ENCODE assay signal across 23 mouse cellular contexts in the genomic region with DNA sequence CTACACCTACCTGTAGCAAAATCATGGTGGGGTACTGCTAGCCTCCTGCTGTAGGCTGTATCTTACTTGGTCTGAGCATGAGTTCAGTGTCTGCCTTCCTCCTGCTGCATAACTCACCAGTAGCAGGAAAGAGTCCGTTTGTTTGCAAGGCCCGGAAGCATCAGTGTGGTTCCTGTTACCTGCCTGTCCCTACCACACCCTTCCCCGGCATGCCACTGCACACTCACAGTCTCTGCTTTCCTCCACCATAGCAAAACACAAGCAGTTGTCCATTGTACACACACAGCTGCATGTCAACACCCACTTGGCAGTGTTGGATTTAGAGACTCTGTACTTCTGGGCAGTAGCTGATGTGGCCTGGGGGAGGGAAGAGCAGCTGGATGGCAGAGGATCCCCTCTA.
A peak's percentile ranks its signal among the peaks of the same experiment; 100 is the strongest.
DNase-seq lines count a peak whose midpoint lies in the region; ATAC-seq and TF ChIP-seq lines count a peak whose summit lies in the region.
"Had no signal": no experiment of that assay in that cellular context is flagged by ENCODE, and none has a peak within 500 bp of the region (broad histone marks: within the 10 kb centered on the region; RNA-seq: fewer than 3 reads in every experiment).

No protein-coding gene starts in this region.

- H3K4me3 ChIP-seq in heart, embryonic 12.5 days, result no peak overlapping the region
- no peak overlapping the region for H3K4me3 ChIP-seq in liver, adult 2 months (ENCODE audit: insufficient read depth, low read depth, low read length)
- no peak overlapping the region for H3K4me3 ChIP-seq in liver, postnatal 0 days (ENCODE audit: low read depth, low read length)
- no peak overlapping the region for H3K4me3 ChIP-seq in stomach, embryonic 15.5 days (replicated peaks)
- no peak overlapping the region for H3K4me3 ChIP-seq in forebrain, embryonic 11.5 days (ENCODE audit: low read depth, low read length)
- H3K4me3 ChIP-seq in midbrain, embryonic 16.5 days (ENCODE audit: low read depth, low read length), result no peak overlapping the region
- H3K4me3 ChIP-seq: erythroblast, embryonic 14.5 days; myocyte; neural tube, embryonic 15.5 days had no signal

- WGBS in heart, embryonic 12.5 days, result 44% methylated on average over 3 of the region's 3 CpGs
- 56% methylated on average over 3 of the region's 3 CpGs for WGBS in liver, adult 2 months
- WGBS in liver, postnatal 0 days (ENCODE audit: insufficient replicate concordance), result 68% methylated on average over 3 of the region's 3 CpGs
- WGBS in stomach, embryonic 15.5 days, result 69% methylated on average over 3 of the region's 3 CpGs
- WGBS in forebrain, embryonic 11.5 days, result 95% methylated on average over 3 of the region's 3 CpGs
- 98% methylated on average over 3 of the region's 3 CpGs for WGBS in midbrain, embryonic 16.5 days

- no peak for TF ChIP-seq EP300 in liver, postnatal 0 days (IDR thresholded peaks at IDR 0.05; ENCODE audit: low read depth)

- no peak for TF ChIP-seq POLR2A in liver, adult 2 months (IDR thresholded peaks at IDR 0.05; ENCODE audit: extremely low read depth, insufficient read depth, low read length)

- H3K4me1 ChIP-seq in heart, embryonic 12.5 days (replicated peaks), result peaks cover 29% of the 10 kb centered on the region
- peaks cover 4% of the 10 kb centered on the region; the same call in 1 of the 2 replicates for H3K4me1 ChIP-seq in liver, adult 2 months (ENCODE audit: control insufficient read depth, insufficient read depth, low read length)
- H3K4me1 ChIP-seq in liver, postnatal 0 days (ENCODE audit: insufficient read depth), result peaks cover 2% of the 10 kb centered on the region; the same call in 1 of the 2 replicates
- 0 out of 2 replicates have a peak, but pooled peaks cover 4% of the 10 kb centered on the region for H3K4me1 ChIP-seq in stomach, embryonic 15.5 days
- no peaks in the 10 kb centered on the region for H3K4me1 ChIP-seq in forebrain, embryonic 11.5 days (replicated peaks; ENCODE audit: control insufficient read depth, insufficient read depth, low read length)
- no peaks in the 10 kb centered on the region for H3K4me1 ChIP-seq in midbrain, embryonic 16.5 days (ENCODE audit: control insufficient read depth, insufficient read depth, low read length)
- H3K4me1 ChIP-seq: neural tube, embryonic 15.5 days had no signal

- no peak for DNase-seq in heart, postnatal 25 days (ENCODE audit: low spot score)
- peak; percentile 25 for DNase-seq in liver, adult 2 months (ENCODE audit: extremely low read depth, low read depth, low spot score)
- no peak for DNase-seq in liver, postnatal 0 days
- DNase-seq in ZHBTc4 (ENCODE audit: low read depth, low spot score), result peak; percentile 51
- DNase-seq in forebrain, embryonic 11.5 days (ENCODE audit: low spot score), result no peak
- DNase-seq: adrenal gland, postnatal 36 days; cerebellum, adult 2 months; kidney, adult 8-10 months; kidney, postnatal 36 days; layer of hippocampus, adult 9-11 months; liver; thymus, postnatal 4 days had no signal

- peaks cover 11% of the 10 kb centered on the region for H3K9me3 ChIP-seq in heart, embryonic 12.5 days (replicated peaks)
- H3K9me3 ChIP-seq in liver, postnatal 0 days (ENCODE audit: low read length), result peaks cover 2% of the 10 kb centered on the region; the same call in 1 of the 2 replicates
- no peaks in the 10 kb centered on the region for H3K9me3 ChIP-seq in stomach, embryonic 15.5 days
- H3K9me3 ChIP-seq in forebrain, embryonic 11.5 days (ENCODE audit: control insufficient read depth, low read length), result no peaks in the 10 kb centered on the region
- H3K9me3 ChIP-seq in midbrain, embryonic 16.5 days (replicated peaks; ENCODE audit: control insufficient read depth, low read length, poor library complexity, severe bottlenecking), result 0 out of 2 replicates have a peak, but pooled peaks cover 2% of the 10 kb centered on the region
- H3K9me3 ChIP-seq: neural tube, embryonic 15.5 days had no signal

- no peaks in the 10 kb centered on the region for H3K27me3 ChIP-seq in heart, embryonic 12.5 days (replicated peaks)
- H3K27me3 ChIP-seq in liver, adult 2 months (ENCODE audit: control insufficient read depth, insufficient read depth, low read length), result no peaks in the 10 kb centered on the region
- H3K27me3 ChIP-seq in liver, postnatal 0 days (ENCODE audit: insufficient read depth, low read length), result no peaks in the 10 kb centered on the region
- no peaks in the 10 kb centered on the region for H3K27me3 ChIP-seq in stomach, embryonic 15.5 days (replicated peaks)
- no peaks in the 10 kb centered on the region for H3K27me3 ChIP-seq in forebrain, embryonic 11.5 days (ENCODE audit: control insufficient read depth, insufficient read depth, low read length)
- H3K27me3 ChIP-seq in midbrain, embryonic 16.5 days (ENCODE audit: control insufficient read depth, insufficient read depth, low read depth, low read length), result no peaks in the 10 kb centered on the region
- H3K27me3 ChIP-seq: neural tube, embryonic 15.5 days; Patski had no signal

- H3K4me2 ChIP-seq in heart, embryonic 12.5 days, result no peak overlapping the region
- no peak overlapping the region for H3K4me2 ChIP-seq in liver, postnatal 0 days (ENCODE audit: low read depth, low read length)
- no peak overlapping the region for H3K4me2 ChIP-seq in stomach, embryonic 15.5 days
- H3K4me2 ChIP-seq in forebrain, embryonic 11.5 days (ENCODE audit: low read depth, low read length, severe bottlenecking), result no peak overlapping the region
- H3K4me2 ChIP-seq in midbrain, embryonic 16.5 days (ENCODE audit: low read length), result no peak overlapping the region
- H3K4me2 ChIP-seq: midbrain, embryonic 11.5 days; neural tube, embryonic 15.5 days had no signal

- ATAC-seq in heart, embryonic 12.5 days (ENCODE audit: insufficient number of reproducible peaks, low FRiP score), result no peak
- ATAC-seq in liver, postnatal 0 days, result no peak
- 0 out of 2 replicates have a peak, but pooled peaks have one; percentile 43 for ATAC-seq in stomach, embryonic 15.5 days (ENCODE audit: insufficient read depth, low FRiP score, low read depth)
- ATAC-seq in forebrain, embryonic 11.5 days (replicated peaks; ENCODE audit: low FRiP score), result no peak
- ATAC-seq in midbrain, embryonic 16.5 days, result no peak
- ATAC-seq: forebrain, embryonic 16.5 days; hindbrain, postnatal 0 days; Patski had no signal

- H3K79me2 ChIP-seq in liver, adult 2 months (ENCODE audit: control insufficient read depth, insufficient read depth, low read length), result peaks cover 2% of the 10 kb centered on the region; the same call in 1 of the 2 replicates

- peak overlapping the region; percentile 43 for H3K27ac ChIP-seq in heart, embryonic 12.5 days (ENCODE audit: poor library complexity, severe bottlenecking)
- no peak overlapping the region for H3K27ac ChIP-seq in liver, adult 2 months (replicated peaks; ENCODE audit: insufficient read depth, low read depth, low read length)
- no peak overlapping the region for H3K27ac ChIP-seq in liver, postnatal 0 days (ENCODE audit: low read depth)
- H3K27ac ChIP-seq in stomach, embryonic 15.5 days, result 0 out of 2 replicates have a peak overlapping the region, but pooled peaks have one; percentile 26
- H3K27ac ChIP-seq in forebrain, embryonic 11.5 days (ENCODE audit: low read depth, low read length), result no peak overlapping the region
- no peak overlapping the region for H3K27ac ChIP-seq in midbrain, embryonic 16.5 days (ENCODE audit: low read length)
- H3K27ac ChIP-seq: hindbrain, postnatal 0 days; macrophage; neural tube, embryonic 15.5 days had no signal

- peaks cover 49% of the 10 kb centered on the region for H3K36me3 ChIP-seq in heart, embryonic 12.5 days
- peaks cover 7% of the 10 kb centered on the region for H3K36me3 ChIP-seq in liver, adult 2 months (ENCODE audit: control insufficient read depth, insufficient read depth, low read length)
- H3K36me3 ChIP-seq in liver, postnatal 0 days (replicated peaks; ENCODE audit: insufficient read depth, low read length), result peaks cover 5% of the 10 kb centered on the region
- peaks cover 10% of the 10 kb centered on the region; the same call in 1 of the 2 replicates for H3K36me3 ChIP-seq in stomach, embryonic 15.5 days
- H3K36me3 ChIP-seq in forebrain, embryonic 11.5 days (ENCODE audit: control insufficient read depth, insufficient read depth, low read length), result no peaks in the 10 kb centered on the region; the same call in 1 of the 2 replicates
- no peaks in the 10 kb centered on the region for H3K36me3 ChIP-seq in midbrain, embryonic 16.5 days (ENCODE audit: control insufficient read depth, insufficient read depth, low read length)

- H3K9ac ChIP-seq in heart, embryonic 12.5 days, result no peak overlapping the region
- H3K9ac ChIP-seq in liver, adult 2 months (ENCODE audit: low read depth, low read length), result no peak overlapping the region
- H3K9ac ChIP-seq in liver, postnatal 0 days (replicated peaks), result no peak overlapping the region
- no peak overlapping the region for H3K9ac ChIP-seq in stomach, embryonic 15.5 days
- no peak overlapping the region for H3K9ac ChIP-seq in forebrain, embryonic 11.5 days (ENCODE audit: low read length)
- no peak overlapping the region for H3K9ac ChIP-seq in midbrain, embryonic 16.5 days (ENCODE audit: low read depth, low read length)
- H3K9ac ChIP-seq: neural tube, embryonic 15.5 days had no signal

- TF ChIP-seq CTCF in liver, adult 2 months (IDR thresholded peaks at IDR 0.05; ENCODE audit: low read depth, low read length), result no peak
- no peak for TF ChIP-seq CTCF in liver, postnatal 0 days (IDR thresholded peaks at IDR 0.05; ENCODE audit: low read depth)

- intact Hi-C loops in heart, postnatal 25 days (cut with DNase I), result no loop called here

Comparison
In these comparisons a context has a peak if more than half of its experiments do, and no peak if none do; other contexts are left out.
1. DNase-seq: peak in liver, adult 2 months (single experiment) and ZHBTc4 (single experiment); none in heart, postnatal 25 days (single experiment), liver, postnatal 0 days (single experiment) and forebrain, embryonic 11.5 days (single experiment).
2. H3K27ac ChIP-seq: peak in heart, embryonic 12.5 days (single experiment) and stomach, embryonic 15.5 days (single experiment); none in liver, adult 2 months (single experiment), liver, postnatal 0 days (single experiment), forebrain, embryonic 11.5 days (single experiment) and midbrain, embryonic 16.5 days (single experiment).